ENCODE assay signal across 19 mouse cellular contexts in genomic region chr13:114017928-114018327, GRCm38 (mm10).
A peak's percentile ranks its signal among the peaks of the same experiment; 100 is the strongest.
DNase-seq lines count a peak whose midpoint lies in the region; ATAC-seq and TF ChIP-seq lines count a peak whose summit lies in the region.
"Had no signal": no experiment of that assay in that cellular context is flagged by ENCODE, and none has a peak within 500 bp of the region (broad histone marks: within the 10 kb centered on the region; RNA-seq: fewer than 3 reads in every experiment).

No protein-coding gene starts in this region.

- no peak overlapping the region for H3K4me2 ChIP-seq in midbrain, embryonic 14.5 days (ENCODE audit: low read length)
- no peak overlapping the region for H3K4me2 ChIP-seq in midbrain, embryonic 13.5 days (replicated peaks)
- peak overlapping the region; percentile 45 for H3K4me2 ChIP-seq in heart, embryonic 11.5 days
- H3K4me2 ChIP-seq in heart, postnatal 0 days (ENCODE audit: low read depth, low read length) = peak overlapping the region; percentile 53
- H3K4me2 ChIP-seq: embryonic facial prominence, embryonic 15.5 days; limb, embryonic 13.5 days; liver, embryonic 13.5 days; lung, embryonic 14.5 days; neural tube, embryonic 12.5 days had no signal

- H3K9me3 ChIP-seq in midbrain, embryonic 14.5 days (ENCODE audit: control insufficient read depth, low read length) = no peaks in the 10 kb centered on the region
- no peaks in the 10 kb centered on the region for H3K9me3 ChIP-seq in midbrain, embryonic 13.5 days
- no peaks in the 10 kb centered on the region for H3K9me3 ChIP-seq in heart, embryonic 11.5 days (replicated peaks; ENCODE audit: control insufficient read depth, low read length)
- H3K9me3 ChIP-seq in heart, postnatal 0 days (replicated peaks; ENCODE audit: control insufficient read depth, low read length) = no peaks in the 10 kb centered on the region
- H3K9me3 ChIP-seq: embryonic facial prominence, embryonic 15.5 days; limb, embryonic 13.5 days; liver, embryonic 13.5 days; neural tube, embryonic 12.5 days had no signal

- H3K36me3 ChIP-seq in midbrain, embryonic 14.5 days (ENCODE audit: control insufficient read depth, insufficient read depth, low read length) = no peaks in the 10 kb centered on the region
- no peaks in the 10 kb centered on the region for H3K36me3 ChIP-seq in midbrain, embryonic 13.5 days
- no peaks in the 10 kb centered on the region for H3K36me3 ChIP-seq in heart, embryonic 11.5 days (ENCODE audit: control insufficient read depth, insufficient read depth, low read length)
- no peaks in the 10 kb centered on the region for H3K36me3 ChIP-seq in heart, postnatal 0 days (replicated peaks; ENCODE audit: control insufficient read depth, insufficient read depth, low read length)
- H3K36me3 ChIP-seq: embryonic facial prominence, embryonic 15.5 days; limb, embryonic 13.5 days; liver, embryonic 13.5 days; neural tube, embryonic 12.5 days had no signal

- no peaks in the 10 kb centered on the region for H3K27me3 ChIP-seq in midbrain, embryonic 14.5 days (ENCODE audit: control insufficient read depth, insufficient read depth, low read length)
- H3K27me3 ChIP-seq in midbrain, embryonic 13.5 days = no peaks in the 10 kb centered on the region
- H3K27me3 ChIP-seq in heart, embryonic 11.5 days (ENCODE audit: control insufficient read depth, insufficient read depth, low read length) = no peaks in the 10 kb centered on the region
- H3K27me3 ChIP-seq in heart, postnatal 0 days (ENCODE audit: control insufficient read depth, insufficient read depth, low read length) = no peaks in the 10 kb centered on the region
- H3K27me3 ChIP-seq: embryonic facial prominence, embryonic 15.5 days; limb, embryonic 13.5 days; liver, embryonic 13.5 days; neural tube, embryonic 12.5 days had no signal

- H3K4me1 ChIP-seq in midbrain, embryonic 14.5 days (ENCODE audit: control insufficient read depth, insufficient read depth, low read length) = no peaks in the 10 kb centered on the region
- H3K4me1 ChIP-seq in midbrain, embryonic 13.5 days (replicated peaks) = no peaks in the 10 kb centered on the region
- H3K4me1 ChIP-seq in heart, embryonic 11.5 days (ENCODE audit: control insufficient read depth, insufficient read depth, low read length) = 0 out of 2 replicates have a peak, but pooled peaks cover 5% of the 10 kb centered on the region
- H3K4me1 ChIP-seq in heart, postnatal 0 days (ENCODE audit: control insufficient read depth, insufficient read depth) = 0 out of 2 replicates have a peak, but pooled peaks cover 7% of the 10 kb centered on the region
- H3K4me1 ChIP-seq: embryonic facial prominence, embryonic 15.5 days; limb, embryonic 13.5 days; liver, embryonic 13.5 days; neural tube, embryonic 12.5 days had no signal

- H3K27ac ChIP-seq in midbrain, embryonic 14.5 days (replicated peaks; ENCODE audit: low read depth, low read length) = no peak overlapping the region
- H3K27ac ChIP-seq in midbrain, embryonic 13.5 days = no peak overlapping the region
- H3K27ac ChIP-seq in heart, embryonic 11.5 days (ENCODE audit: low read depth, low read length) = peak overlapping the region; percentile 24; the same call in 1 of the 2 replicates
- peak overlapping the region; percentile 71 for H3K27ac ChIP-seq in heart, postnatal 0 days (ENCODE audit: low read depth)
- H3K27ac ChIP-seq: embryonic facial prominence, embryonic 15.5 days; gastrocnemius, adult 2 months; hindbrain, postnatal 0 days; kidney, postnatal 0 days; limb, embryonic 13.5 days; liver, embryonic 13.5 days; neural tube, embryonic 12.5 days had no signal

- no peak for TF ChIP-seq CTCF in heart, postnatal 0 days (IDR thresholded peaks at IDR 0.05; ENCODE audit: low read depth)

- ATAC-seq in midbrain, embryonic 14.5 days (ENCODE audit: low FRiP score, low TSS enrichment) = no peak
- ATAC-seq in midbrain, embryonic 13.5 days = no peak
- ATAC-seq in heart, embryonic 11.5 days (replicated peaks; ENCODE audit: insufficient number of reproducible peaks, low FRiP score, low TSS enrichment) = no peak
- ATAC-seq in heart, postnatal 0 days (ENCODE audit: insufficient read depth, low read depth) = no peak
- ATAC-seq: forebrain, postnatal 0 days; hindbrain, postnatal 0 days had no signal

- 87% methylated on average over 8 of the region's 8 CpGs for WGBS in midbrain, embryonic 14.5 days
- WGBS in midbrain, embryonic 13.5 days = 84% methylated on average over 8 of the region's 8 CpGs
- 44% methylated on average over 8 of the region's 8 CpGs for WGBS in heart, embryonic 11.5 days (ENCODE audit: insufficient replicate concordance)
- 29% methylated on average over 8 of the region's 8 CpGs for WGBS in heart, postnatal 0 days

- H3K4me3 ChIP-seq in midbrain, embryonic 14.5 days (replicated peaks; ENCODE audit: low read depth, low read length) = no peak overlapping the region
- H3K4me3 ChIP-seq in midbrain, embryonic 13.5 days (replicated peaks) = no peak overlapping the region
- H3K4me3 ChIP-seq in heart, embryonic 11.5 days (ENCODE audit: low read depth, low read length) = no peak overlapping the region
- H3K4me3 ChIP-seq in heart, postnatal 0 days (ENCODE audit: low read depth, low read length) = no peak overlapping the region; the same call in 1 of the 2 replicates
- H3K4me3 ChIP-seq: embryonic facial prominence, embryonic 15.5 days; gastrocnemius, adult 2 months; limb, embryonic 13.5 days; liver, embryonic 13.5 days; neural tube, embryonic 12.5 days had no signal

- H3K9ac ChIP-seq in midbrain, embryonic 14.5 days (replicated peaks; ENCODE audit: low read length) = no peak overlapping the region
- H3K9ac ChIP-seq in midbrain, embryonic 13.5 days (replicated peaks) = no peak overlapping the region
- H3K9ac ChIP-seq in heart, embryonic 11.5 days (ENCODE audit: low read depth, low read length) = no peak overlapping the region
- H3K9ac ChIP-seq in heart, postnatal 0 days (replicated peaks; ENCODE audit: low read depth, low read length) = 0 out of 2 replicates have a peak overlapping the region, but pooled peaks have one; percentile 30
- H3K9ac ChIP-seq: embryonic facial prominence, embryonic 15.5 days; forebrain, postnatal 0 days; limb, embryonic 13.5 days; liver, embryonic 13.5 days; lung, embryonic 14.5 days; neural tube, embryonic 12.5 days had no signal

- DNase-seq in midbrain, embryonic 14.5 days = peak; percentile 17
- peak; percentile 35 for DNase-seq in heart, postnatal 0 days (ENCODE audit: low spot score)
- no peak for DNase-seq in cerebellum, adult 8-10 months
- no peak for DNase-seq in thymus, postnatal 25 days
- no peak for DNase-seq in neural tube, embryonic 10.5 days (ENCODE audit: extremely low spot score, low spot score)
- DNase-seq: cerebellum, adult 9-11 months; forebrain, postnatal 0 days; gastrocnemius, adult 2 months; kidney, adult 18-20 months; liver, embryonic 13.5 days; lung, embryonic 14.5 days; lung, postnatal 36 days had no signal

- TF ChIP-seq EP300 in heart, postnatal 0 days (IDR thresholded peaks at IDR 0.05; ENCODE audit: low read depth) = no peak

Comparison
In these comparisons a context has a peak if more than half of its experiments do, and no peak if none do; other contexts are left out.
1. DNase-seq: peak in midbrain, embryonic 14.5 days (single experiment) and heart, postnatal 0 days (single experiment); none in cerebellum, adult 8-10 months (single experiment), thymus, postnatal 25 days (single experiment) and neural tube, embryonic 10.5 days (single experiment).
2. H3K27ac ChIP-seq: peak in heart, embryonic 11.5 days (single experiment) and heart, postnatal 0 days (single experiment); none in midbrain, embryonic 14.5 days (single experiment) and midbrain, embryonic 13.5 days (single experiment).
3. H3K4me2 ChIP-seq: peak in heart, embryonic 11.5 days (single experiment) and heart, postnatal 0 days (single experiment); none in midbrain, embryonic 14.5 days (single experiment) and midbrain, embryonic 13.5 days (single experiment).